Mouse (Mus musculus) liver, adult 2 months (tissue): ENCODE measurements around the gene Ppp1r21. TPM values are rescaled to one million over a fixed set of nuclear protein-coding genes. Genes with fewer than 3 reads are reported as not detected.

Source experiments
- DNase-seq: peaks from one replicate; pipeline ENCODE4 v3.0.0-alpha.2; 2011; ENCODE audit warnings: low read depth, low spot score; ENCODE audit errors: extremely low read depth
- H3K27ac ChIP-seq: fragments of 200-500 bp; replicated peaks from 2 replicates; pipeline ENCODE4 v1.5.1; 2012; ENCODE audit warnings: low read depth, mild to moderate bottlenecking, control low read depth, inconsistent platforms, low read length; ENCODE audit not compliant: insufficient read depth
- H3K27me3 ChIP-seq: fragments of 200-500 bp; 2 replicates; pipeline ENCODE4 v1.6.1; 2012; ENCODE audit warnings: mild to moderate bottlenecking, moderate library complexity, low read length, inconsistent platforms; ENCODE audit not compliant: control insufficient read depth, insufficient read depth
- H3K36me3 ChIP-seq: fragments of 200-500 bp; 2 replicates; pipeline ENCODE4 v1.6.1; 2012; ENCODE audit warnings: low read length, inconsistent platforms; ENCODE audit not compliant: control insufficient read depth, insufficient read depth
- H3K4me1 ChIP-seq: fragments of 200-500 bp; 2 replicates; pipeline ENCODE4 v1.6.1; 2011; ENCODE audit warnings: low read length; ENCODE audit not compliant: control insufficient read depth, insufficient read depth
- H3K4me3 ChIP-seq: fragments of 200-500 bp; 2 replicates; pipeline ENCODE4 v1.5.1; 2011; ENCODE audit warnings: low read depth, mild to moderate bottlenecking, control low read depth, low read length, moderate library complexity; ENCODE audit not compliant: insufficient read depth
- H3K79me2 ChIP-seq: fragments of 200-500 bp; 2 replicates; pipeline ENCODE4 v1.6.1; 2012; ENCODE audit warnings: inconsistent platforms, mild to moderate bottlenecking, low read length, moderate library complexity; ENCODE audit not compliant: control insufficient read depth, insufficient read depth
- H3K9ac ChIP-seq: fragments of 200-500 bp; 2 replicates; pipeline ENCODE4 v1.6.1; 2012; ENCODE audit warnings: low read depth, mild to moderate bottlenecking, control low read depth, inconsistent platforms, low read length
- CTCF ChIP-seq: fragments of 200-500 bp; IDR thresholded peaks from 2 replicates; pipeline ENCODE4 v1.5.1; 2011; ENCODE audit warnings: low read depth, low read length, control low read depth
- POLR2A ChIP-seq: fragments of 200-500 bp; IDR thresholded peaks from 2 replicates; pipeline ENCODE4 v1.6.1; 2011; ENCODE audit warnings: low read length, control low read depth; ENCODE audit not compliant: insufficient read depth; ENCODE audit errors: extremely low read depth
- WGBS: fragments of 180-500 bp; shearing (Covaris S2); methylation state at CpG from one replicate; pipeline ENCODE4 v1.1.7; 2018; 5-methylcytosine and 5-hydroxymethylcytosine counted together
- polyA plus RNA-seq: library from polyadenylated mRNA; depleted of rRNA; stranded (reverse); fragments of >200 nt; gene quantifications from 2 replicates; pipeline ENCODE4 v1.2.3, GENCODE M21; 2012
- total RNA-seq: library from RNA; depleted of rRNA; stranded (reverse); fragments of >200 nt; gene quantifications from 2 replicates; pipeline ENCODE4 v1.2.3, GENCODE M21; 2014

Gene Ppp1r21
- total and polyA plus RNA-seq, 2 experiments: 14.2 to 17.9 TPM

GRCm38 (mm10) chr17:88546745-88547144, 16.8 kb downstream of the Ppp1r21 start:
- 98% methylated on average over 4 of the region's 4 CpGs for WGBS
- no peak for TF ChIP-seq POLR2A
- no peak for TF ChIP-seq CTCF
- Histone ChIP-seq H3K79me2 (peaks cover 6% of the 10 kb centered on the region; the same call in 1 of the 2 replicates), H3K9ac (no peak overlapping the region), H3K27ac (no peak overlapping the region), H3K27me3 (no peaks in the 10 kb centered on the region), H3K36me3 (peaks cover 15% of the 10 kb centered on the region), H3K4me3 (no peak overlapping the region), H3K4me1 (peaks cover 11% of the 10 kb centered on the region)
- DNase-seq: no peak

GRCm38 (mm10) chr17:88549411-88550191, 19.7 kb downstream of the Ppp1r21 start:
- peaks cover 5% of the 10 kb centered on the region for H3K4me1 ChIP-seq
- DNase-seq: no peak
- H3K27ac ChIP-seq: no peak overlapping the region
- H3K9ac ChIP-seq: no peak overlapping the region
- H3K79me2 ChIP-seq: peaks cover 4% of the 10 kb centered on the region; the same call in 1 of the 2 replicates
- WGBS: 93% methylated on average over 24 of the region's 24 CpGs
- no peaks in the 10 kb centered on the region for H3K27me3 ChIP-seq
- TF ChIP-seq POLR2A (no peak), CTCF (no peak)
- H3K36me3 ChIP-seq: peaks cover 15% of the 10 kb centered on the region
- H3K4me3 ChIP-seq: no peak overlapping the region

- Histone ChIP-seq H3K27me3 (no peaks in the 10 kb centered on the region), H3K4me3 (no peak overlapping the region), H3K36me3 (peaks cover 15% of the 10 kb centered on the region), H3K79me2 (0 out of 2 replicates have a peak, but pooled peaks cover 2% of the 10 kb centered on the region), H3K27ac (no peak overlapping the region; the same call in 1 of the 2 replicates), H3K9ac (no peak overlapping the region), H3K4me1 (peaks cover 5% of the 10 kb centered on the region)
- WGBS: 39% methylated on average over 5 of the region's 5 CpGs
- TF ChIP-seq POLR2A (no peak), CTCF (no peak)
- DNase-seq: peak; percentile 77
Observed at GRCm38 (mm10) chr17:88550351-88550750, 20.4 kb downstream of the Ppp1r21 start.

- peak; percentile 79 for DNase-seq
- Histone ChIP-seq H3K27me3 (no peaks in the 10 kb centered on the region), H3K36me3 (peaks cover 7% of the 10 kb centered on the region), H3K9ac (no peak overlapping the region), H3K27ac (peak overlapping the region; percentile 39), H3K4me1 (peaks cover 5% of the 10 kb centered on the region), H3K79me2 (no peaks in the 10 kb centered on the region), H3K4me3 (no peak overlapping the region)
- WGBS: 35% methylated on average over 10 of the region's 10 CpGs
- no peak for TF ChIP-seq CTCF
- TF ChIP-seq POLR2A: no peak
Observed at GRCm38 (mm10) chr17:88550981-88551940, 21.3 kb downstream of the Ppp1r21 start.

- 61% methylated on average over 6 of the region's 6 CpGs for WGBS
- Histone ChIP-seq H3K4me1 (peaks cover 5% of the 10 kb centered on the region), H3K79me2 (no peaks in the 10 kb centered on the region), H3K36me3 (peaks cover 4% of the 10 kb centered on the region; the same call in 1 of the 2 replicates), H3K4me3 (no peak overlapping the region), H3K27me3 (no peaks in the 10 kb centered on the region), H3K27ac (no peak overlapping the region), H3K9ac (no peak overlapping the region)
- DNase-seq: no peak
- no peak for TF ChIP-seq POLR2A
- no peak for TF ChIP-seq CTCF
Observed at GRCm38 (mm10) chr17:88552556-88552955, 22.6 kb downstream of the Ppp1r21 start.
